Mouse (Mus musculus) ES-Bruce4 (cell line): ENCODE results near the gene Olig1. TPM values are rescaled to one million over a fixed set of nuclear protein-coding genes. Genes with fewer than 3 reads are reported as not detected.
A peak's percentile ranks its signal among the peaks of the same experiment; 100 is the strongest.

Experiments
- H3K27ac ChIP-seq: 2 replicates; pipeline ENCODE4 v1.5.1; 2012; ENCODE audit warnings: low read length, inconsistent platforms; ENCODE audit not compliant: insufficient read depth
- H3K27me3 ChIP-seq: 2 replicates; pipeline ENCODE4 v1.6.1; 2012; ENCODE audit warnings: mild to moderate bottlenecking, low read length, inconsistent platforms; ENCODE audit not compliant: control insufficient read depth, poor library complexity, insufficient read depth, severe bottlenecking
- H3K36me3 ChIP-seq: 2 replicates; pipeline ENCODE4 v1.6.1; 2012; ENCODE audit warnings: inconsistent platforms, mild to moderate bottlenecking, low read length, moderate library complexity; ENCODE audit not compliant: control insufficient read depth, poor library complexity, insufficient read depth, severe bottlenecking
- H3K4me1 ChIP-seq: one replicate; pipeline ENCODE4 v1.8.1; 2011; ENCODE audit warnings: low read length; ENCODE audit not compliant: control insufficient read depth, insufficient read depth
- H3K4me3 ChIP-seq: 2 replicates; pipeline ENCODE4 v1.5.1; 2011; ENCODE audit warnings: low read depth, mild to moderate bottlenecking, low read length
- H3K9ac ChIP-seq: 2 replicates; pipeline ENCODE4 v1.6.1; 2012; ENCODE audit warnings: low read depth, mild to moderate bottlenecking, inconsistent platforms; ENCODE audit not compliant: poor library complexity, severe bottlenecking
- H3K9me3 ChIP-seq: replicated peaks from 2 replicates; pipeline ENCODE4 v1.6.1; 2012; ENCODE audit warnings: mild to moderate bottlenecking, low read length, inconsistent platforms; ENCODE audit not compliant: control insufficient read depth, poor library complexity, insufficient read depth, severe bottlenecking
- CTCF ChIP-seq: IDR thresholded peaks from one replicate; pipeline ENCODE4 v1.8.1; 2011; ENCODE audit warnings: low read depth, low read length
- EP300 ChIP-seq: IDR thresholded peaks from 2 replicates; pipeline ENCODE4 v1.6.1; 2011; ENCODE audit warnings: low read depth, low read length; ENCODE audit not compliant: insufficient read depth
- POLR2A ChIP-seq: IDR thresholded peaks from one replicate; pipeline ENCODE4 v1.8.1; 2011; ENCODE audit warnings: low read length; ENCODE audit not compliant: insufficient read depth
- polyA plus RNA-seq: library from polyadenylated mRNA; stranded (reverse); fragments of >200 nt; gene quantifications from 2 replicates; pipeline ENCODE4 v1.2.4, GENCODE M21; 2011; ENCODE audit warnings: low read depth; ENCODE audit not compliant: missing spikeins, insufficient read depth, insufficient read length

The Olig1 gene
- polyA plus RNA-seq, 1 experiment, result 44.3 TPM

GRCm38 (mm10) chr16:91262467-91263220 is 6.9 kb upstream of the Olig1 start:
- no peaks in the 10 kb centered on the region for H3K36me3 ChIP-seq
- peak overlapping the region; percentile 32 for H3K4me3 ChIP-seq
- no peak for TF ChIP-seq CTCF
- peak; percentile 64; the same call in 1 of the 2 replicates for TF ChIP-seq EP300
- no peak for TF ChIP-seq POLR2A
- peak overlapping the region; percentile 22; the same call in 1 of the 2 replicates for H3K9ac ChIP-seq
- H3K9me3 ChIP-seq, result no peaks in the 10 kb centered on the region
- no peaks in the 10 kb centered on the region for H3K27me3 ChIP-seq
- H3K4me1 ChIP-seq, result peaks cover 9% of the 10 kb centered on the region
- H3K27ac ChIP-seq, result peak overlapping the region; percentile 84

GRCm38 (mm10) chr16:91265972-91266371 is 3.6 kb upstream of the Olig1 start:
- Histone ChIP-seq H3K27ac (no peak overlapping the region), H3K4me1 (no peaks in the 10 kb centered on the region), H3K9me3 (no peaks in the 10 kb centered on the region), H3K4me3 (no peak overlapping the region), H3K9ac (no peak overlapping the region), H3K36me3 (no peaks in the 10 kb centered on the region), H3K27me3 (no peaks in the 10 kb centered on the region)
- no peak for TF ChIP-seq CTCF
- TF ChIP-seq POLR2A, result no peak
- TF ChIP-seq EP300, result no peak

- Histone ChIP-seq H3K27me3 (no peaks in the 10 kb centered on the region), H3K27ac (peak overlapping the region; percentile 73), H3K9me3 (no peaks in the 10 kb centered on the region), H3K4me3 (peak overlapping the region; percentile 19), H3K9ac (peak overlapping the region; percentile 29; the same call in 1 of the 2 replicates), H3K36me3 (no peaks in the 10 kb centered on the region), H3K4me1 (no peaks in the 10 kb centered on the region)
- TF ChIP-seq CTCF (no peak), EP300 (0 out of 2 replicates have a peak, but pooled peaks have one; percentile 6)
Observed at GRCm38 (mm10) chr16:91268724-91269452, 684 bp upstream of the Olig1 start.

- H3K27me3 ChIP-seq, result no peaks in the 10 kb centered on the region
- peak overlapping the region; percentile 77 for H3K9ac ChIP-seq
- H3K4me3 ChIP-seq, result peak overlapping the region; percentile 85
- H3K27ac ChIP-seq, result peak overlapping the region; percentile 62
- TF ChIP-seq POLR2A, result no peak
- TF ChIP-seq EP300, result no peak
- TF ChIP-seq CTCF, result no peak
- H3K36me3 ChIP-seq, result no peaks in the 10 kb centered on the region
- H3K9me3 ChIP-seq, result no peaks in the 10 kb centered on the region
- H3K4me1 ChIP-seq, result no peaks in the 10 kb centered on the region
Observed at GRCm38 (mm10) chr16:91270212-91270971, 820 bp downstream of the Olig1 start.

GRCm38 (mm10) chr16:91270982-91271549 is 1.5 kb downstream of the Olig1 start:
- Histone ChIP-seq H3K9ac (peak overlapping the region; percentile 77), H3K36me3 (no peaks in the 10 kb centered on the region), H3K4me3 (peak overlapping the region; percentile 85), H3K9me3 (no peaks in the 10 kb centered on the region), H3K4me1 (no peaks in the 10 kb centered on the region), H3K27ac (peak overlapping the region; percentile 62), H3K27me3 (no peaks in the 10 kb centered on the region)
- no peak for TF ChIP-seq CTCF
- no peak for TF ChIP-seq EP300
- TF ChIP-seq POLR2A, result no peak
